Mouse (Mus musculus): Measurements from ENCODE around the gene Slc16a7. TPM values are rescaled to one million over a fixed set of nuclear protein-coding genes. Genes with fewer than 3 reads are reported as not detected.

The Slc16a7 gene
- 0.52 and 1.6 TPM in 2 replicates for polyA plus RNA-seq (2015; fragmentation: Nextera tagmentation; extraction: Ambion mirVana)

DNA sequence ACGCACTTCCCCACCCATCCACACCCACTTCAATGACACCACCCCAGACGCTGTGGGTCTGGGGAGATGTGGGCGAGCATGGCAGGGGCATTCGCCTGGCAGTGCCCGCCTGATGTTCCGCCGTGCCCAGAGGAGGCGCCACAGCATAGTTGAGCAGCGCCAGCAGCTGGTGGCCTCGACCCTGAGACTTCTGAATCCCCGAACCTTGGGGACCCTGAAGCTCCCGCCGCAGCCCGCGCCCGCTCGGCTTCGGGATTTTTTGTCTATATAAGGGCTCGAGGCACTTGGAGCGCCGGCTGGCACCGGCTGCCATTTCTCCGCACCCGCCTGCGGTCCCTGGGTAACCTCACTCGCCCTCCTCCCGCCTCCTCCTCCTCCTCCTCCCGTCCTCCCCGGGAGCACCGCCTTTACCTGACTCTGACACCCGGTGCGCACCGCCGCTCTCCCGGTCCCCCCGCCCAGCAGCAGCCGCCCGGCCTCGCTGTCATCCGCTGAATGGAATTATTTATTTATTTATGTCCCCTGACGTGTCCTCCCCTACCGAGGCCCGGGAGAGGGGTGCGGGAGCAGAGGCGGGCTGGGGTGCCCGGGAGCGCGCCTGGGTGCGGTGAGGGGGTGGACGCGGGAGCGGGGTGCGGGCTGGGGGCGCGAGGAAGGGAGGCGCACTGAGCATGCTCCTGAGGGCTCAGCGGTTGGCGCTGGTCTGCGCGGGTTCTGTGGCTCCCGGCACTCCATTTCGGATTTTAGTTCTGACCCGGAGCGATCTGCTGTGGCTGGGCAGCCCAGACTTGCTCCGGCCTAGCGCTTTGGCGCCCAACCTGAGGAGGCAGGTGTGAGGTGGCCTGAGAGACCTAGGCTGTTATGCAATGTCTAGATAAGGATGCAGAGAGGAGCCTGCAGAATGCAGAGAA, at the start of gene Slc16a7:
Gene Slc16a7 (minus strand): TSS at position 590 of the 911 bp plus-strand sequence.

